Mouse (Mus musculus) MEL (cell line): ENCODE results near the gene C5ar2.

Source experiments
- BHLHE40 ChIP-seq: IDR thresholded peaks from 2 replicates; pipeline ENCODE4 v1.6.1; 2012; ENCODE audit warnings: low read depth, mild to moderate bottlenecking, inconsistent platforms, low read length, improper control_type of control experiment, borderline replicate concordance
- CTCF ChIP-seq, 3 experiments: IDR thresholded peaks in 2 of 3; conservative IDR thresholded peaks in 1 of 3; 2 replicates each; pipeline ENCODE4 v1.5.1; 2011 to 2012; ENCODE audit warnings: low read length in 3 of 3, low read depth in 2 of 3, mild to moderate bottlenecking in 2 of 3, improper control_type of control experiment in 1 of 3, inconsistent platforms in 1 of 3, mixed read lengths in 1 of 3, moderate library complexity in 1 of 3; ENCODE audit not compliant: control insufficient read depth in 1 of 3, insufficient read depth in 1 of 3, poor library complexity in 1 of 3, severe bottlenecking in 1 of 3
- EP300 ChIP-seq, 2 experiments: IDR thresholded peaks; 2 replicates each; pipeline ENCODE4 v1.6.1; 2011; ENCODE audit warnings: improper control_type of control experiment in 2 of 2, low read length in 2 of 2, low read depth in 1 of 2, mild to moderate bottlenecking in 1 of 2
- HCFC1 ChIP-seq: IDR thresholded peaks from 2 replicates; pipeline ENCODE4 v1.6.1; 2012; ENCODE audit warnings: low read depth, mild to moderate bottlenecking, inconsistent platforms, low read length, improper control_type of control experiment, moderate library complexity
- MAX ChIP-seq: IDR thresholded peaks from 2 replicates; pipeline ENCODE4 v1.6.1; 2011; ENCODE audit warnings: low read length, improper control_type of control experiment
- MYB ChIP-seq: IDR thresholded peaks from 2 replicates; pipeline ENCODE4 v1.6.1; 2011; ENCODE audit warnings: mild to moderate bottlenecking, low read depth, low read length, improper control_type of control experiment
- NRF1 ChIP-seq: IDR thresholded peaks from 2 replicates; pipeline ENCODE4 v1.6.1; 2014; ENCODE audit warnings: low read depth, mild to moderate bottlenecking, inconsistent platforms, low read length, improper control_type of control experiment, moderate library complexity; ENCODE audit not compliant: poor library complexity, insufficient read depth, severe bottlenecking
- POLR2A ChIP-seq, 2 experiments: IDR thresholded peaks; 2 replicates each; pipeline ENCODE4 v1.6.1; 2011 to 2012; ENCODE audit warnings: low read length in 2 of 2, mild to moderate bottlenecking in 2 of 2, control low read depth in 1 of 2, improper control_type of control experiment in 1 of 2, low read depth in 1 of 2, moderate library complexity in 1 of 2; ENCODE audit not compliant: control insufficient read depth in 1 of 2, insufficient read depth in 1 of 2, poor library complexity in 1 of 2
- RAD21 ChIP-seq: IDR thresholded peaks from 2 replicates; pipeline ENCODE4 v1.6.1; 2011; ENCODE audit warnings: mild to moderate bottlenecking, low read depth, low read length, improper control_type of control experiment
- TAL1 ChIP-seq: IDR thresholded peaks from 2 replicates; pipeline ENCODE4 v1.6.1; 2012; ENCODE audit warnings: mild to moderate bottlenecking, inconsistent platforms, low read length, moderate library complexity, mixed read lengths
- TBP ChIP-seq: IDR thresholded peaks from 2 replicates; pipeline ENCODE4 v1.8.0; 2011; ENCODE audit warnings: low read depth, low read length, improper control_type of control experiment
- TCF12 ChIP-seq: IDR thresholded peaks from 2 replicates; pipeline ENCODE4 v1.6.1; 2014; ENCODE audit warnings: low read depth, mild to moderate bottlenecking, inconsistent platforms, low read length, improper control_type of control experiment, moderate library complexity
- USF1 ChIP-seq: IDR thresholded peaks from 2 replicates; pipeline ENCODE4 v1.6.1; 2014; ENCODE audit warnings: low read depth, mild to moderate bottlenecking, inconsistent platforms, low read length, improper control_type of control experiment, moderate library complexity
- ZNF384 ChIP-seq: IDR thresholded peaks from 2 replicates; pipeline ENCODE4 v1.6.1; 2012; ENCODE audit warnings: low read depth, mild to moderate bottlenecking, inconsistent platforms, low read length, improper control_type of control experiment

- TF ChIP-seq CTCF (IDR thresholded peaks at IDR 0.05 in 2 of 3, conservative IDR thresholded peaks at IDR 0.05 in 1 of 3; ENCODE audit: control insufficient read depth in 1 of 3, insufficient read depth in 1 of 3, low read depth in 2 of 3, low read length in 3 of 3, poor library complexity in 1 of 3, severe bottlenecking in 1 of 3) (no peak), MAX (no peak), HCFC1 (no peak), POLR2A (IDR thresholded peaks at IDR 0.05; ENCODE audit: control insufficient read depth in 1 of 2, insufficient read depth in 1 of 2, low read depth in 1 of 2, low read length in 2 of 2, poor library complexity in 1 of 2) (no peak), MYB (no peak), BHLHE40 (no peak), TBP (no peak), TCF12 (no peak), TAL1 (no peak), ZNF384 (no peak), EP300 (IDR thresholded peaks at IDR 0.05; ENCODE audit: low read depth in 1 of 2, low read length in 2 of 2) (no peak), RAD21 (no peak), NRF1 (no peak), USF1 (no peak)
These were observed 47.3 kb downstream of the C5ar2 start for GRCm38 (mm10) chr7:16196616-16197015.
